Mouse (Mus musculus): Measurements from ENCODE around the gene Rptor.

GRCm38 (mm10) chr11:119846608-119847007 is 243.9 kb downstream of the Rptor start:
- no peak for TF ChIP-seq CTCF (IDR thresholded peaks at IDR 0.05; ENCODE audit: extremely low read depth, insufficient read depth, low read length)
- TF ChIP-seq POLR2A (IDR thresholded peaks at IDR 0.05; ENCODE audit: extremely low read depth, insufficient read depth, low read length) = no peak
